Mouse (Mus musculus): ENCODE measurements around the gene Gtpbp3. TPM values are rescaled to one million over a fixed set of nuclear protein-coding genes. Genes with fewer than 3 reads are reported as not detected.

Gtpbp3 gene
- polyA plus RNA-seq, 1 experiment from 2014 or later: 8.3 TPM

GRCm38 (mm10) chr8:71465733-71466132 lies 22.2 kb upstream of the Gtpbp3 start:
- DNase-seq (ENCODE audit: low spot score) (no peak), ATAC-seq (ENCODE audit: insufficient number of reproducible peaks, low FRiP score, low TSS enrichment, low read depth) (no peak)
- H3K36me3 ChIP-seq (ENCODE audit: control insufficient read depth, insufficient read depth, low read length): peaks cover 6% of the 10 kb centered on the region; the same call in 1 of the 2 replicates
- WGBS: 87% methylated on average over 8 of the region's 8 CpGs
- peaks cover 17% of the 10 kb centered on the region for H3K4me1 ChIP-seq (ENCODE audit: control insufficient read depth, insufficient read depth, low read length)
- peak overlapping the region; percentile 90 for H3K4me2 ChIP-seq (ENCODE audit: low read depth, severe bottlenecking)
- no peak overlapping the region for H3K27ac ChIP-seq (replicated peaks; ENCODE audit: low read depth, low read length)
- H3K9me3 ChIP-seq (ENCODE audit: control insufficient read depth, low read length): no peaks in the 10 kb centered on the region; the same call in 1 of the 2 replicates
- H3K4me3 ChIP-seq (ENCODE audit: low read depth, low read length): peak overlapping the region; percentile 85
- H3K9ac ChIP-seq (ENCODE audit: low read length): no peak overlapping the region; the same call in 1 of the 2 replicates
- peaks cover 3% of the 10 kb centered on the region; the same call in 1 of the 2 replicates for H3K27me3 ChIP-seq (ENCODE audit: control insufficient read depth, insufficient read depth, low read length)

GRCm38 (mm10) chr8:71466198-71466597 lies 21.7 kb upstream of the Gtpbp3 start:
- no peak overlapping the region for H3K4me3 ChIP-seq (ENCODE audit: low read depth, low read length)
- peak overlapping the region; percentile 90; the same call in 1 of the 2 replicates for H3K4me2 ChIP-seq (ENCODE audit: low read depth, severe bottlenecking)
- H3K9me3 ChIP-seq (ENCODE audit: control insufficient read depth, low read length): no peaks in the 10 kb centered on the region; the same call in 1 of the 2 replicates
- 94% methylated on average over 5 of the region's 5 CpGs for WGBS
- no peak overlapping the region for H3K9ac ChIP-seq (ENCODE audit: low read length)
- H3K36me3 ChIP-seq (ENCODE audit: control insufficient read depth, insufficient read depth, low read length): peaks cover 4% of the 10 kb centered on the region; the same call in 1 of the 2 replicates
- ATAC-seq (ENCODE audit: insufficient number of reproducible peaks, low FRiP score, low TSS enrichment, low read depth) (no peak), DNase-seq (ENCODE audit: low spot score) (no peak)
- peaks cover 17% of the 10 kb centered on the region for H3K4me1 ChIP-seq (ENCODE audit: control insufficient read depth, insufficient read depth, low read length)
- H3K27ac ChIP-seq (replicated peaks; ENCODE audit: low read depth, low read length): no peak overlapping the region
- H3K27me3 ChIP-seq (ENCODE audit: control insufficient read depth, insufficient read depth, low read length): peaks cover 3% of the 10 kb centered on the region; the same call in 1 of the 2 replicates

GRCm38 (mm10) chr8:71467201-71467600 lies 20.7 kb upstream of the Gtpbp3 start:
- ATAC-seq (ENCODE audit: insufficient number of reproducible peaks, low FRiP score, low TSS enrichment, low read depth): no peak
- peaks cover 17% of the 10 kb centered on the region for H3K4me1 ChIP-seq (ENCODE audit: control insufficient read depth, insufficient read depth, low read length)
- no peak overlapping the region for H3K27ac ChIP-seq (replicated peaks; ENCODE audit: low read depth, low read length)
- H3K36me3 ChIP-seq (ENCODE audit: control insufficient read depth, insufficient read depth, low read length): peaks cover 2% of the 10 kb centered on the region; the same call in 1 of the 2 replicates
- H3K9me3 ChIP-seq (ENCODE audit: control insufficient read depth, low read length): no peaks in the 10 kb centered on the region; the same call in 1 of the 2 replicates
- DNase-seq (ENCODE audit: low spot score): no peak
- no peak overlapping the region for H3K4me3 ChIP-seq (ENCODE audit: low read depth, low read length)
- peaks cover 3% of the 10 kb centered on the region; the same call in 1 of the 2 replicates for H3K27me3 ChIP-seq (ENCODE audit: control insufficient read depth, insufficient read depth, low read length)
- 89% methylated on average over 2 of the region's 2 CpGs for WGBS
- H3K9ac ChIP-seq (ENCODE audit: low read length): no peak overlapping the region
- H3K4me2 ChIP-seq (ENCODE audit: low read depth, severe bottlenecking): no peak overlapping the region

- 88% methylated on average over 1 of the region's 1 CpGs for WGBS
Observed at GRCm38 (mm10) chr8:71468001-71468400, 19.9 kb upstream of the Gtpbp3 start.

GRCm38 (mm10) chr8:71468916-71469315 lies 19.0 kb upstream of the Gtpbp3 start, which contains the start of gene Dda1:
Gene Dda1 (plus strand): TSS chr8:71469199.
- Histone ChIP-seq H3K27ac (replicated peaks; ENCODE audit: low read depth, low read length) (0 out of 2 replicates have a peak within 1 kb of the TSS, but pooled peaks have one; percentile 10), H3K9me3 (ENCODE audit: control insufficient read depth, low read length) (no peaks in the 10 kb centered on the region; the same call in 1 of the 2 replicates), H3K4me3 (ENCODE audit: low read depth, low read length) (peak within 1 kb of the TSS; percentile 92), H3K27me3 (ENCODE audit: control insufficient read depth, insufficient read depth, low read length) (no peaks in the 10 kb centered on the region), H3K36me3 (ENCODE audit: control insufficient read depth, insufficient read depth, low read length) (peaks cover 5% of the 10 kb centered on the region; the same call in 1 of the 2 replicates), H3K4me2 (ENCODE audit: low read depth, severe bottlenecking) (peak within 1 kb of the TSS; percentile 85), H3K9ac (ENCODE audit: low read length) (peak within 1 kb of the TSS; percentile 60), H3K4me1 (ENCODE audit: control insufficient read depth, insufficient read depth, low read length) (peaks cover 10% of the 10 kb centered on the region; the same call in 1 of the 2 replicates)
- under 1% methylated on average over 52 of the region's 52 CpGs for WGBS
- ATAC-seq (ENCODE audit: insufficient number of reproducible peaks, low FRiP score, low TSS enrichment, low read depth) (peak; percentile 80), DNase-seq (ENCODE audit: low spot score) (peak; percentile 97)

More at GRCm38 (mm10) chr8:71468001-71468400, 19.9 kb upstream of the Gtpbp3 start:
- H3K27ac ChIP-seq (replicated peaks; ENCODE audit: low read depth, low read length): no peak overlapping the region
- peaks cover 12% of the 10 kb centered on the region; the same call in 1 of the 2 replicates for H3K4me1 ChIP-seq (ENCODE audit: control insufficient read depth, insufficient read depth, low read length)
- ATAC-seq (ENCODE audit: insufficient number of reproducible peaks, low FRiP score, low TSS enrichment, low read depth) (no peak), DNase-seq (ENCODE audit: low spot score) (no peak)
- no peaks in the 10 kb centered on the region for H3K27me3 ChIP-seq (ENCODE audit: control insufficient read depth, insufficient read depth, low read length)
- H3K9me3 ChIP-seq (ENCODE audit: control insufficient read depth, low read length): no peaks in the 10 kb centered on the region; the same call in 1 of the 2 replicates
- no peak overlapping the region for H3K4me3 ChIP-seq (ENCODE audit: low read depth, low read length)
- peaks cover 2% of the 10 kb centered on the region; the same call in 1 of the 2 replicates for H3K36me3 ChIP-seq (ENCODE audit: control insufficient read depth, insufficient read depth, low read length)
- H3K9ac ChIP-seq (ENCODE audit: low read length): no peak overlapping the region
- no peak overlapping the region for H3K4me2 ChIP-seq (ENCODE audit: low read depth, severe bottlenecking)

GRCm38 (mm10) chr8:71469411-71469810 lies 18.5 kb upstream of the Gtpbp3 start:
- Histone ChIP-seq H3K27me3 (ENCODE audit: control insufficient read depth, insufficient read depth, low read length) (no peaks in the 10 kb centered on the region), H3K4me2 (ENCODE audit: low read depth, severe bottlenecking) (peak overlapping the region; percentile 85), H3K27ac (replicated peaks; ENCODE audit: low read depth, low read length) (0 out of 2 replicates have a peak overlapping the region, but pooled peaks have one; percentile 10), H3K4me1 (ENCODE audit: control insufficient read depth, insufficient read depth, low read length) (peaks cover 5% of the 10 kb centered on the region; the same call in 1 of the 2 replicates), H3K9me3 (ENCODE audit: control insufficient read depth, low read length) (no peaks in the 10 kb centered on the region; the same call in 1 of the 2 replicates), H3K36me3 (ENCODE audit: control insufficient read depth, insufficient read depth, low read length) (peaks cover 7% of the 10 kb centered on the region; the same call in 1 of the 2 replicates), H3K4me3 (ENCODE audit: low read depth, low read length) (peak overlapping the region; percentile 92), H3K9ac (ENCODE audit: low read length) (peak overlapping the region; percentile 60)
- WGBS: under 1% methylated on average over 24 of the region's 24 CpGs
- DNase-seq (ENCODE audit: low spot score) (peak; percentile 62), ATAC-seq (ENCODE audit: insufficient number of reproducible peaks, low FRiP score, low TSS enrichment, low read depth) (peak; percentile 33)

- 87% methylated on average over 3 of the region's 3 CpGs for WGBS
- H3K27me3 ChIP-seq (ENCODE audit: control insufficient read depth, insufficient read depth, low read length): no peaks in the 10 kb centered on the region
- peaks cover 12% of the 10 kb centered on the region; the same call in 1 of the 2 replicates for H3K36me3 ChIP-seq (ENCODE audit: control insufficient read depth, insufficient read depth, low read length)
- H3K4me3 ChIP-seq (ENCODE audit: low read depth, low read length): peak overlapping the region; percentile 92; the same call in 1 of the 2 replicates
- no peak overlapping the region for H3K27ac ChIP-seq (replicated peaks; ENCODE audit: low read depth, low read length)
- ATAC-seq (ENCODE audit: insufficient number of reproducible peaks, low FRiP score, low TSS enrichment, low read depth) (no peak), DNase-seq (ENCODE audit: low spot score) (no peak)
- no peaks in the 10 kb centered on the region; the same call in 1 of the 2 replicates for H3K9me3 ChIP-seq (ENCODE audit: control insufficient read depth, low read length)
- H3K9ac ChIP-seq (ENCODE audit: low read length): peak overlapping the region; percentile 60
- H3K4me1 ChIP-seq (ENCODE audit: control insufficient read depth, insufficient read depth, low read length): 0 out of 2 replicates have a peak, but pooled peaks cover 3% of the 10 kb centered on the region
- H3K4me2 ChIP-seq (ENCODE audit: low read depth, severe bottlenecking): peak overlapping the region; percentile 85
Observed at GRCm38 (mm10) chr8:71470146-71470912, 17.6 kb upstream of the Gtpbp3 start.

- WGBS: 82% methylated on average over 5 of the region's 5 CpGs
- Histone ChIP-seq H3K36me3 (ENCODE audit: control insufficient read depth, insufficient read depth, low read length) (peaks cover 12% of the 10 kb centered on the region; the same call in 1 of the 2 replicates), H3K9ac (ENCODE audit: low read length) (no peak overlapping the region; the same call in 1 of the 2 replicates), H3K4me1 (ENCODE audit: control insufficient read depth, insufficient read depth, low read length) (peaks cover 7% of the 10 kb centered on the region; the same call in 1 of the 2 replicates), H3K27ac (replicated peaks; ENCODE audit: low read depth, low read length) (no peak overlapping the region), H3K4me2 (ENCODE audit: low read depth, severe bottlenecking) (no peak overlapping the region), H3K9me3 (ENCODE audit: control insufficient read depth, low read length) (no peaks in the 10 kb centered on the region; the same call in 1 of the 2 replicates), H3K27me3 (ENCODE audit: control insufficient read depth, insufficient read depth, low read length) (no peaks in the 10 kb centered on the region), H3K4me3 (ENCODE audit: low read depth, low read length) (no peak overlapping the region)
- DNase-seq (ENCODE audit: low spot score): no peak
- no peak for ATAC-seq (ENCODE audit: insufficient number of reproducible peaks, low FRiP score, low TSS enrichment, low read depth)
Observed at GRCm38 (mm10) chr8:71470913-71471255, 17.0 kb upstream of the Gtpbp3 start.
